Mouse (Mus musculus): ENCODE results near the gene Ehbp1. TPM values are rescaled to one million over a fixed set of nuclear protein-coding genes. Genes with fewer than 3 reads are reported as not detected.

The Ehbp1 gene
- polyA plus RNA-seq (2014; fragmentation: Nextera tagmentation; extraction: Ambion mirVana) = 11.1 and 12.2 TPM in 2 replicates

- Histone ChIP-seq H3K9me3 (ENCODE audit: control insufficient read depth, low read length) (no peaks in the 10 kb centered on the region), H3K4me3 (ENCODE audit: low read depth, low read length) (no peak within 1 kb of the TSS), H3K27me3 (replicated peaks; ENCODE audit: control insufficient read depth, insufficient read depth, low read length) (no peaks in the 10 kb centered on the region), H3K27ac (ENCODE audit: low read depth) (no peak within 1 kb of the TSS), H3K4me1 (replicated peaks; ENCODE audit: control insufficient read depth, insufficient read depth, low read length) (peaks cover 12% of the 10 kb centered on the region), H3K4me2 (ENCODE audit: low read length) (no peak within 1 kb of the TSS), H3K9ac (ENCODE audit: low read length) (no peak within 1 kb of the TSS), H3K36me3 (ENCODE audit: control insufficient read depth, insufficient read depth, low read length) (no peaks in the 10 kb centered on the region)
- ATAC-seq (replicated peaks; ENCODE audit: low FRiP score, low TSS enrichment, low read depth) = no peak
- no peak for DNase-seq (ENCODE audit: low spot score)
- 52% methylated on average over 2 of the region's 2 CpGs for WGBS
Observed at GRCm38 (mm10) chr11:22342242-22343207, at the start of gene Ehbp1. Gene Ehbp1, minus strand, starts transcription at chr11:22342292.

GRCm38 (mm10) chr11:22387472-22388098 lies 45.5 kb upstream of the Ehbp1 start:
- no peak overlapping the region for H3K27ac ChIP-seq (ENCODE audit: low read depth)
- no peak overlapping the region for H3K4me2 ChIP-seq (ENCODE audit: low read length)
- no peaks in the 10 kb centered on the region for H3K27me3 ChIP-seq (replicated peaks; ENCODE audit: control insufficient read depth, insufficient read depth, low read length)
- no peak for DNase-seq (ENCODE audit: low spot score)
- H3K9ac ChIP-seq (ENCODE audit: low read length) = no peak overlapping the region
- no peaks in the 10 kb centered on the region for H3K36me3 ChIP-seq (ENCODE audit: control insufficient read depth, insufficient read depth, low read length)
- no peaks in the 10 kb centered on the region for H3K4me1 ChIP-seq (replicated peaks; ENCODE audit: control insufficient read depth, insufficient read depth, low read length)
- no peak overlapping the region for H3K4me3 ChIP-seq (ENCODE audit: low read depth, low read length)
- no peaks in the 10 kb centered on the region for H3K9me3 ChIP-seq (ENCODE audit: control insufficient read depth, low read length)
- 80% methylated on average over 6 of the region's 6 CpGs for WGBS
- ATAC-seq (replicated peaks; ENCODE audit: low FRiP score, low TSS enrichment, low read depth) = no peak

GRCm38 (mm10) chr11:22383532-22383931 lies 41.4 kb upstream of the Ehbp1 start:
- 100% methylated on average over 1 of the region's 1 CpGs for WGBS
- H3K27ac ChIP-seq (ENCODE audit: low read depth) = no peak overlapping the region
- H3K4me2 ChIP-seq (ENCODE audit: low read length) = no peak overlapping the region
- ATAC-seq (replicated peaks; ENCODE audit: low FRiP score, low TSS enrichment, low read depth) (no peak), DNase-seq (ENCODE audit: low spot score) (no peak)
- H3K36me3 ChIP-seq (ENCODE audit: control insufficient read depth, insufficient read depth, low read length) = no peaks in the 10 kb centered on the region
- H3K9ac ChIP-seq (ENCODE audit: low read length) = no peak overlapping the region
- no peaks in the 10 kb centered on the region for H3K4me1 ChIP-seq (replicated peaks; ENCODE audit: control insufficient read depth, insufficient read depth, low read length)
- no peak overlapping the region for H3K4me3 ChIP-seq (ENCODE audit: low read depth, low read length)
- H3K9me3 ChIP-seq (ENCODE audit: control insufficient read depth, low read length) = no peaks in the 10 kb centered on the region
- no peaks in the 10 kb centered on the region for H3K27me3 ChIP-seq (replicated peaks; ENCODE audit: control insufficient read depth, insufficient read depth, low read length)

- Histone ChIP-seq H3K4me3 (ENCODE audit: low read depth, low read length) (no peak overlapping the region), H3K36me3 (ENCODE audit: control insufficient read depth, insufficient read depth, low read length) (no peaks in the 10 kb centered on the region), H3K27me3 (replicated peaks; ENCODE audit: control insufficient read depth, insufficient read depth, low read length) (no peaks in the 10 kb centered on the region), H3K9ac (ENCODE audit: low read length) (no peak overlapping the region), H3K4me1 (replicated peaks; ENCODE audit: control insufficient read depth, insufficient read depth, low read length) (no peaks in the 10 kb centered on the region), H3K27ac (ENCODE audit: low read depth) (no peak overlapping the region), H3K9me3 (ENCODE audit: control insufficient read depth, low read length) (no peaks in the 10 kb centered on the region), H3K4me2 (ENCODE audit: low read length) (no peak overlapping the region)
- no peak for DNase-seq (ENCODE audit: low spot score)
- ATAC-seq (replicated peaks; ENCODE audit: low FRiP score, low TSS enrichment, low read depth) = no peak
- WGBS = 84% methylated on average over 2 of the region's 2 CpGs
Observed at GRCm38 (mm10) chr11:22374811-22375210, 32.7 kb upstream of the Ehbp1 start.

GRCm38 (mm10) chr11:22373290-22373674 lies 31.2 kb upstream of the Ehbp1 start:
- ATAC-seq (replicated peaks; ENCODE audit: low FRiP score, low TSS enrichment, low read depth) (no peak), DNase-seq (ENCODE audit: low spot score) (no peak)
- Histone ChIP-seq H3K27me3 (replicated peaks; ENCODE audit: control insufficient read depth, insufficient read depth, low read length) (no peaks in the 10 kb centered on the region), H3K36me3 (ENCODE audit: control insufficient read depth, insufficient read depth, low read length) (no peaks in the 10 kb centered on the region), H3K4me3 (ENCODE audit: low read depth, low read length) (no peak overlapping the region), H3K9ac (ENCODE audit: low read length) (no peak overlapping the region), H3K4me2 (ENCODE audit: low read length) (no peak overlapping the region), H3K4me1 (replicated peaks; ENCODE audit: control insufficient read depth, insufficient read depth, low read length) (no peaks in the 10 kb centered on the region), H3K27ac (ENCODE audit: low read depth) (no peak overlapping the region), H3K9me3 (ENCODE audit: control insufficient read depth, low read length) (no peaks in the 10 kb centered on the region)
- WGBS = 70% methylated on average over 3 of the region's 3 CpGs

- Histone ChIP-seq H3K4me2 (ENCODE audit: low read length) (no peak overlapping the region), H3K27ac (ENCODE audit: low read depth) (no peak overlapping the region), H3K27me3 (replicated peaks; ENCODE audit: control insufficient read depth, insufficient read depth, low read length) (no peaks in the 10 kb centered on the region), H3K9me3 (ENCODE audit: control insufficient read depth, low read length) (no peaks in the 10 kb centered on the region), H3K4me1 (replicated peaks; ENCODE audit: control insufficient read depth, insufficient read depth, low read length) (no peaks in the 10 kb centered on the region), H3K9ac (ENCODE audit: low read length) (no peak overlapping the region), H3K4me3 (ENCODE audit: low read depth, low read length) (no peak overlapping the region), H3K36me3 (ENCODE audit: control insufficient read depth, insufficient read depth, low read length) (no peaks in the 10 kb centered on the region)
- 79% methylated on average over 1 of the region's 1 CpGs for WGBS
- no peak for ATAC-seq (replicated peaks; ENCODE audit: low FRiP score, low TSS enrichment, low read depth)
- no peak for DNase-seq (ENCODE audit: low spot score)
Observed at GRCm38 (mm10) chr11:22372609-22373289, 30.7 kb upstream of the Ehbp1 start.

- H3K4me1 ChIP-seq (replicated peaks; ENCODE audit: control insufficient read depth, insufficient read depth, low read length) = no peaks in the 10 kb centered on the region
- no peak overlapping the region for H3K9ac ChIP-seq (ENCODE audit: low read length)
- no peaks in the 10 kb centered on the region for H3K9me3 ChIP-seq (ENCODE audit: control insufficient read depth, low read length)
- WGBS = 77% methylated on average over 2 of the region's 2 CpGs
- H3K4me2 ChIP-seq (ENCODE audit: low read length) = no peak overlapping the region
- H3K36me3 ChIP-seq (ENCODE audit: control insufficient read depth, insufficient read depth, low read length) = no peaks in the 10 kb centered on the region
- ATAC-seq (replicated peaks; ENCODE audit: low FRiP score, low TSS enrichment, low read depth) = no peak
- DNase-seq (ENCODE audit: low spot score) = no peak
- H3K27ac ChIP-seq (ENCODE audit: low read depth) = no peak overlapping the region
- H3K27me3 ChIP-seq (replicated peaks; ENCODE audit: control insufficient read depth, insufficient read depth, low read length) = no peaks in the 10 kb centered on the region
- H3K4me3 ChIP-seq (ENCODE audit: low read depth, low read length) = no peak overlapping the region
Observed at GRCm38 (mm10) chr11:22369841-22370240, 27.7 kb upstream of the Ehbp1 start.

- DNase-seq (ENCODE audit: low spot score) (no peak), ATAC-seq (replicated peaks; ENCODE audit: low FRiP score, low TSS enrichment, low read depth) (no peak)
- no peaks in the 10 kb centered on the region for H3K36me3 ChIP-seq (ENCODE audit: control insufficient read depth, insufficient read depth, low read length)
Observed at GRCm38 (mm10) chr11:22368621-22369020, 26.5 kb upstream of the Ehbp1 start.

More at GRCm38 (mm10) chr11:22368621-22369020, 26.5 kb upstream of the Ehbp1 start:
- H3K27me3 ChIP-seq (replicated peaks; ENCODE audit: control insufficient read depth, insufficient read depth, low read length) = no peaks in the 10 kb centered on the region
- no peaks in the 10 kb centered on the region for H3K9me3 ChIP-seq (ENCODE audit: control insufficient read depth, low read length)
- 91% methylated on average over 3 of the region's 3 CpGs for WGBS
- no peak overlapping the region for H3K27ac ChIP-seq (ENCODE audit: low read depth)
- H3K4me1 ChIP-seq (replicated peaks; ENCODE audit: control insufficient read depth, insufficient read depth, low read length) = no peaks in the 10 kb centered on the region
- no peak overlapping the region for H3K9ac ChIP-seq (ENCODE audit: low read length)
- no peak overlapping the region for H3K4me3 ChIP-seq (ENCODE audit: low read depth, low read length)
- H3K4me2 ChIP-seq (ENCODE audit: low read length) = no peak overlapping the region

Data from intestine, embryonic 14.5 days (tissue).